Mouse (Mus musculus) spleen, postnatal 0 days (tissue): ENCODE data around the gene Treml2. TPM values are rescaled to one million over a fixed set of nuclear protein-coding genes. Genes with fewer than 3 reads are reported as not detected.

ENCODE experiments used
- polyA plus RNA-seq: library from polyadenylated mRNA; unstranded; fragments of >200 nt; fragmentation: Nextera tagmentation; extraction: Ambion mirVana; gene quantifications from 2 replicates; pipeline ENCODE4 v1.2.1, GENCODE M21; 2015

The Treml2 gene
- 5.8 and 7.1 TPM in 2 replicates for polyA plus RNA-seq

DNA sequence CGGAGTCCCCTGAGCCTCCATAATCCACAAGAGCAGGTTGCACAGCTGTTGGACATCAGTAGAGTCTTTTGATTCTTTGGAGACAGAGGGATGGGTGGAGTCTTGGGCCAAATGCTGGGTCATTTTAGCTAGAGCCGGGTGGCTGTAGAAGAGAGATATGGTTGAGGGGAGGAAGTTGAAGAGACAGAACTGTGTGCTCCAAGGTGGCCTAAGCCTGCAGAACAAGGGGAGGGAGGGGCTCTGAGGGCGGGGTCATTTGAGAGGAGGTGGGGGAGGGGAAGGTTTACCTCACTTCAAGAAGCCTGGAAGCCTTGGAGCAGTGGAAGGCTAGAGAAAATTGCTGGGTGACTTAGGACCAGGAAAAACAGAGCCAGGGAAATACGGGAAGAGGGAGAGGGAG, at the start of gene Treml2:
TSS of gene Treml2 (plus strand) at position 296 of the 400 bp plus-strand sequence.

DNA sequence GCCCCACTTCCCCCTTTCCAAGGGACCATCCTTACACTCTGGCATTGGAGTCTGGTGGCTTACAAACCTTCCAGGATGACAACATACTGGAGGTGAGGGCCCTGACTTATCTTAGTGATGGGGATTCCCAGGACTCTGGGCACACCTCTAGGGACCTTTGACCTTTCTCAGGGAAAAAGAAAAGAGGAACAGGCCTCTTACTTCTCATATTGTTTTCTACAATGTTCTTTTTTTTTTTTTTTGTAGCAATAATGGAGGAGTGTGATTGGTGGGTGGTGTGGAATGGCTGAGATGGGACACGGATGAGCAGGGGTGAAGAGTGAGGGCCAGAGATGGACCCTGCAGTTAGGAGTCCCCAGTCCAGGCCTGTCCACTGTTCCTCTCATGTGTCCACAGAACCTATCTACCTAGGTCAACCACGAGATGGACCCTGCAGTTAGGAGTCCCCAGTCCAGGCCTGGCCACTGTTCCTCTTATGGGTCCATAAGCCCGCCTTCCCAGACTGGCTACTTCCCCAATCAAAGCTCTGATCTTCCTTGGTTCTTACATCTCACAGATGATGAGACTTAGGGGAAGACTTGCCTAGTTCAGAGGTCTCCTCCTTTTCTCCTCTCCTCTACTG, 35.4 kb upstream of the Treml2 start, which contains the start of gene Treml4:
TSS of gene Treml4 (plus strand) at position 555 of the 622 bp plus-strand sequence.

DNA sequence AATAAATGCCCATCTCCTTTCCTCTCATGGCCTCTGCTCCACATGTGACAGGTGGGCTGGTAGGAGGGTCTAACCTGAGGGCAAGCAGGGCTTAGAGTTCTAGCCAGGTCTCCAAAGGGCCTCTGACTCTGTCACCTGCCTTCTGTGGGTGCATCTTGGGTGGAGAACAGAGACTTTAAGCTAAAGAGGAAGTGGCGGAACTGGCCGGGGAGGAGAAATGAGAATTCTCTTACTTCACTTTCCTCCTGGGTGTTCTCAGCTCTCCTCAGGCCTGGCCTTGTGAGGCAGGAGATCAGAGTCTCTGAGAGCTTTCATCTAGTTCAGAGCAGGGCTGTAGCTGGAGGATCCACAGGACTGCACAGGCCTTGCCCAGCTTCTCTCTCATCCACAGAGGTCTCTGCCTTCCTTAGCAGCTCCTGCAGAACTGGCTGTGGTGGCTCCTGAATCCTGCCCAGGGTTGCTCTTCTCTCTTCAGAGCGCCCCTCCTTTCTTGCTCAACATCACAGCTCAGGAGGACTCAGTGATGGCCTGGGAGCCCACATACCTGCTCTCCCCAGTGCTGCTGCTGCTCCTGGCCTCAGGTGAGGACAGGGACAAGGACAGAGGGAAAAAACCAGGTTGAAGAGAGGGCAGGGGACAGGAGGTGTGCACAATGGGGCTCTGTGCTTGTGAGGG, 16.7 kb downstream of the Treml2 start, which contains the start of gene B430306N03Rik:
TSS of gene B430306N03Rik (plus strand) at position 237 of the 675 bp plus-strand sequence.

DNA sequence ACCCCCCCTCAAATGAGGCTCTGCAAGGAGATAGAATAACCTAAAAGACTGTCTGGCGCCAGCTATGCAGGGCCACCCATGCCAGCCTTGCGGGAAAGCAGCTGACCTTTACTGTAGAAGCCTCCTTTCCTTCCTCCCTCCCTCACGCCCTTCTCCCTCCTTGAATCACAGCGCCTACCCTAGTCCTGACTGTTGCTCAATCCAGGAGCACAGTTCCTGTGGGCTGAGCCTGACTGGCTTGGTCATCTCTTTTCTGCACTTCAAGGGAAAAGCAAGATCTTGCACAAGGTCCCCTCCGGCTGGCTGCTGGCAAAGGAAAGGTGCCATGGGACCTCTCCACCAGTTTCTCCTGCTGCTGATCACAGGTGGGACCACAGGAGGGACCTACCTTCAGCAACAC, 46.9 kb downstream of the Treml2 start, which contains the start of gene Trem2:
TSS of gene Trem2 (plus strand) at position 171 of the 400 bp plus-strand sequence.

DNA sequence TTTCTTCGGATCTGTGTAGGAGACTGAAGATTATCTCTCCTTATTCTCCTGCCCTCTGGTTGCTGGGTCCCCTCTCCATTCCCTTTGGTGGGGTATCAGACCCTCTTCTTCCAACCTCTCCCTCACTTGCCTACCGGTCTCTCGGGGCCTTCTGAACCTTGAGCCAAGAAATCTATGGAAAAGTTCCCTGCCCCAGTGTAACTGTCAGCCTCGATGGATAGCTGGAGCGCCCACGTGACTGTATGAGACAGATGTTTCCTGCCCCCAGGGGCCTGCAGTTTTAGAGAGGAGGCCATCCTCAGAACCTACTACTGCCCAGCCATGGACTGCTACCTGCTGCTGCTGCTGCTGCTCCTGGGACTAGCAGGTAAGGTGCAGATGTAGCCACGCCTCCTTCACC, 60.3 kb downstream of the Treml2 start, which contains the start of gene Treml1:
TSS of gene Treml1 (plus strand) at position 301 of the 400 bp plus-strand sequence.

Other genes with a start within 250 kb of the Treml2 start
- gene 1700067P10Rik, start 210.2 kb upstream of the Treml2 start, polyA plus RNA-seq, result not detected in 2 replicates
- 5.0 and 7.0 TPM in 2 replicates for gene 9830107B12Rik, start 153.2 kb upstream of the Treml2 start, polyA plus RNA-seq
- gene A530064D06Rik, start 132.2 kb upstream of the Treml2 start, polyA plus RNA-seq, result 7.2 and 11.1 TPM in 2 replicates
- 4.7 and 5.3 TPM in 2 replicates for gene Trem1, start 66.7 kb upstream of the Treml2 start, polyA plus RNA-seq
- gene Trem3, start 51.7 kb upstream of the Treml2 start, polyA plus RNA-seq, result 28.7 and 40.9 TPM in 2 replicates
- gene Treml4, start 35.2 kb upstream of the Treml2 start, polyA plus RNA-seq, result 10.8 and 15.1 TPM in 2 replicates
- gene B430306N03Rik, start 16.6 kb downstream of the Treml2 start, polyA plus RNA-seq, result 10.2 and 14.2 TPM in 2 replicates
- gene Trem2, start 46.9 kb downstream of the Treml2 start, polyA plus RNA-seq, result 1.9 and 3.6 TPM in 2 replicates
- gene Treml1, start 60.4 kb downstream of the Treml2 start, polyA plus RNA-seq, result 8.6 and 9.7 TPM in 2 replicates
- gene Nfya, start 110.4 kb downstream of the Treml2 start, polyA plus RNA-seq, result 9.0 and 9.8 TPM in 2 replicates
- gene Oard1, start 110.5 kb downstream of the Treml2 start, polyA plus RNA-seq, result 58.7 and 63.8 TPM in 2 replicates
- 0.50 and 0.55 TPM in 2 replicates for gene Apobec2, start 133.4 kb downstream of the Treml2 start, polyA plus RNA-seq
- gene Tspo2, start 152.0 kb downstream of the Treml2 start, polyA plus RNA-seq, result 153 and 156 TPM in 2 replicates
- 2.2 and 2.3 TPM in 2 replicates for gene Unc5cl, start 155.4 kb downstream of the Treml2 start, polyA plus RNA-seq